Mouse (Mus musculus): ENCODE measurements around the gene Mrpl37.

DNA sequence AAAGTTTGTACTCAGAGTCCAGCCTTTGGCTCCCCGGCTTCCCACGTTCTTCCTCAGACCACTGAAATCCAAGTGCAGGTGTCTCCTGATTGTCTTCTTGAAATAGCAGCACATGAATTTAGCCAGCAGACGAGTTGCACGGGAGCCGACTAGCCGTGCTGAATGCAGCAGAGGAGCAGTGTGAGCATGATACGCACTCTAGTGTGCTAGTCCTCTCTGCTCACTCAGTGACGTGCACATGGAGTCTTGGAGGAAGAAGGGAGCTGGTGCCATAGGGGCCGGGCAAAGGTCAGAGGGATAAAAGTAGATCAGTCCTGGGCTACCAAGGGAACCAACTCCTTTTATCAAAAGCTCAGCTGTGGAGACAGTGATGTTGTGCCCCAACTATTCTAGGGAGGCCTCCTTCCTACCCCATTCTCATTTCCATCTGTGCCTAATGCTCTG lies 52.8 kb downstream of the Mrpl37 start:
- TF ChIP-seq CTCF (IDR thresholded peaks at IDR 0.05; ENCODE audit: low read depth, low read length) (no peak), POLR2A (IDR thresholded peaks at IDR 0.05; ENCODE audit: borderline replicate concordance, low read depth, low read length) (no peak)
